Mouse (Mus musculus) adrenal gland, postnatal 10 days (tissue): ENCODE measurements around the gene Tpst2. TPM values are rescaled to one million over a fixed set of nuclear protein-coding genes. Genes with fewer than 3 reads are reported as not detected.

ENCODE experiments used
- DNase-seq: peaks from one replicate; pipeline ENCODE4 v3.0.0; 2021; ENCODE audit warnings: mixed read lengths
- total RNA-seq, 2 experiments: library from RNA; stranded (reverse); gene quantifications; 2 replicates each; pipeline ENCODE4 v1.2.3; 2021

Gene Tpst2
- total RNA-seq, 2 experiments from 2014 or later: 116 to 169 TPM

DNA sequence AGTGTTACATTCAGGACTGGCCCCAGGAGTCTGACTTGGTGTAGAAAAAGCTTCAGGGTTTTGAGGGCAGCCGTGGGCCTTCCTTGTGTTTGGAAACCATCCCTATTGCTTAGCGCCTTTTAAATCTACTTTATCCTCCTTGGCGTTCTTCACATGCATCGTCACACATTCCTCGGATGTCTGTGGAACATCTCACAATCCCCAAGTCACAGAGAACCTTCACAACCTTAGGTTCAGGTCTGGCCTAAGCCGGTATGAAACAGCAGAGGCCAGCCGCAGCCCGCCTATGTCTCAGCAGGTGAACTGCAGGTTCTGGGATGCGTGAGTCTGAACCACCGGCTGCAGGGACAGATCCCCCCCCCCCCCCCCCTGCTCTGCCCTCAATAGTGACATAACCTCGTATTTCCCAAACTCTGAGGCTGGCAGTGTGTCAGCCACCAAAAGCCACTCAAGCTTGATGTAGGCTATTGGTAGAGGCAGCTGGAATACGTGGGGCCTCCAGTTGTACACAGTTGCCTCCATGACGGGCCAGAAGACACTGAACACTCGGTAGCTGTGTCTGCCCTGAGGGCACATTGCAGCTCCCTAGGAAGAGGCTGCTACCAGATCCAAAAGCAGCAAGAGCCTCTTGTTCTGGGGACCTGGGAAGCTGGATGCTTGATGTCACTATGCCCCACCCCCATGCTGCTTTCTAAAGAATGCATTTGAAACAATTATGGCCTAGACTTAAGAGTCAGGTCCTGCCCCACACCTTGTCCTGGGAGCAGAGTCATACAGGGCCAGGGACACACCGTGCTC, 4.6 kb downstream of the Tpst2 start:
- peak; percentile 45 for DNase-seq

DNA sequence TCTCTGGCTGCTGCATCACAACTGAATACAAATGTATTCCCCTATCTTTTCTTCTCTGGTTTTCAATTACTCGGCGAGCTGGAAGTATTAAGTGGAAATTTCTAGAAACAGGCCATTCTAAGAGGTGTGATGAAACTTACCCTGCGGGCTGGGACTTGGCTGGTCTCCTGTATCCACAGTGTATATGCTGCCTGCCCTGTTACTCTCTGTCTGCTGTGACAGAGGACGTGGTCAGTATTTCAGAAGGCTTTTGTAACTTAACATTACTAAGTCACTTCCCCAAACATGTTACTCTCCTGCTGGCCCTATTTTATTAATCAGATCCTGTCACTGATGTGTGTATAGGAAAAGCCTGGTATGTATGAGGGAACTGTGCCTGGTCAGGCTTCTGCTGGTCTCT, 5.2 kb downstream of the Tpst2 start:
- DNase-seq: peak; percentile 30

- no peak for DNase-seq
Measured at GRCm38 (mm10) chr5:112282123-112282779, 5.8 kb downstream of the Tpst2 start.

DNA sequence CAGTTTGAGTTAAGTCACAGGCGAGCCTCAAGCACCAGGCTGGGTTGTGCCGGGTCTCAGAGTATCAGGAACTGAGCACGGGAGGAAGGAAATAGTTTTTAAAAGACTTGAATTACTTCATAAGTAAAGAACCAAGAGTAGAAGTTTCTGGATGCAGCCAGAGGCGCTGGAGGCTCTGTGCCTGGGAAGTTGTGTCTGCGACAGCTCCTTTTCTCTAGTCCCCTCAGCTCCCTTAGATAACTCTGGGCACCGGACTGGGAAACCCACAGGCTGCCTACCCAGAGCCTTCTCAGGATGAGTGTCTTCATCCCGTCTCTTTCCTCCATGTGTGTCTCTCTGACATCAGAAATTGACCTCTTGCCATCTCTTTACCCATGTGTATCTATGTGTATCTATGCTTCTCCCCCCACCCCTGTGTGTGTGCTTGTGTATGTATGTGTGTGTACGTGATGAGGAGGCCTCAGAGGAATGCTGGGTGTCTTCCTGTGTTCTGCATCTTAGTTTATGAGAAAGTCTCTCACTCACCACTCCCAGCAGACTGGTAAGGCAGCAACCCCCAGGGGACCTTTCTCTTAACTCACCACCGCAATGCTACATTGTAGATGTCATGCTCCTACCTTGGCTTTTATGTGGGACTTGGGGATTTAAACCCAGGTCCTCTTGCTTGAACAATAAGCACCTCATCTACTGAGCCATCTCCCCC, 6.4 kb downstream of the Tpst2 start:
- no peak for DNase-seq

DNA sequence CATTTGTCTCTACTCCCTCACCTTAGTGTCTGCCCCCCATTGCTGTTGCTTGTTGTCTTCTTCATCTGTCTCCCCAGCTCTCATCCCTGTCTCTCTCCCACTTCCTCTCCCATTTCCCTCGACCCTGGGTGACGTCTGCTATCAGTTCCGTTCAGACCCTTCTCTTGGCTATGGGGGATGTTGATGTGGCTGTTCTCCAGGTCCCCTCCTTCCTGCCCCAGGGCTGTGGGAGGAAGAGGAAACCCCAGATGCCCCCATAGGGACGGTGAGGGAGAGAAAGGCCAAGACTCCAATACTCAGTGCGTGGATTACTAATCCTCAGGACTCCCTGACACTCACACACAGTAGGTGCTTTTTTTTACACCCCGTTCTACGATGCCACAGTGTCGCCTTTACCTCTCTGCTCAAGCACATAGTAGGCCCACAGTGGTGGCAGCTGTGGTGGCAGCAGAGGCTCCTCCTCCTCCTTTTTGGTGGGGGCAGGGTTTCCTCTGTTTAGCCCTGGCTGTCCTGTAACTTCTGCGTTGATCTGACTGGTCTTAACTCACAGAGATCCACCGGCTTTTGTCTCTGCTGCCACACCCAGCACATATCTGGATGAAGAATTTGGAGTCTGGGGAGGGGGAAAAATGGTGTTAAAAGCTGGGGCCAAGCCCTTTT, 7.2 kb downstream of the Tpst2 start:
- no peak for DNase-seq

DNA sequence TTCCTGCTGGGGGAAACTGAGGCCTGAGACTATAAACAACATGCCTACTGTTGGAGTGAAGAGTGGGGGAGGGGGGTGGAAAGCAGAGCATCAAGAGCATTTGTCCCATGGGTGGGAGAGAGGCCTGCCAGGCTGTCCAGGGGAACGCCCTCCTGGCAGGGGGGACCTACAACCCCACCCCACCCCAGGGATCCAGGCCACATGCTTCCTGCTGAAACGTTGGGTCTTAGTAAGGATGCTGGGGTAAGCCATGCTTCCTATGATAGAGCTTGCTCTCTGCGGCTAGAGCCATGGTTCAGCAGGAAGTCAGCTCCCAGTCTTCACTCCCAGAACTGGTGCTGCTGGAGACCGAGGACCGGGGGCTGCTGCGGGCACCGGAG, 7.7 kb downstream of the Tpst2 start:
- DNase-seq: no peak

- DNase-seq: no peak
Measured at GRCm38 (mm10) chr5:112285548-112286085, 9.1 kb downstream of the Tpst2 start.

DNA sequence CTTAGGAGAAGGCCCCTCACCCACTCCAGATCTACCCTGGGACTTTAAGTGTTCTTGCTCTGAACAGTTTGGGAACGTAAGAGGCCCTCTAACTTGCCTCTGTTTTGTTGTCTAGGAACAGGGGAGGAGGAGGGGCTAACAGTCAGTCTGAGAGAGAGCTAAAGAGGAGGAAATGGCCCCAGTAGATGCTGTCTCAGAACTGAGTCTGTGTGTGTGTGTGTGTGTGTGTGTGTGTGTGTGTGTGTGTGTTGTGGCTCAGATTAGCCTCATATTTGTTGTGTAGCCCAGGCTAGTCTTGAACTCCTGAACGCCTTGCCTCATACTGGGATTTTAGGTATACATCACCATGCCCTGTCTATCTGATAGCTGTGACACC, 10.1 kb downstream of the Tpst2 start:
- DNase-seq: no peak

- DNase-seq: no peak
Measured at GRCm38 (mm10) chr5:112286984-112287641, 10.6 kb downstream of the Tpst2 start.

DNA sequence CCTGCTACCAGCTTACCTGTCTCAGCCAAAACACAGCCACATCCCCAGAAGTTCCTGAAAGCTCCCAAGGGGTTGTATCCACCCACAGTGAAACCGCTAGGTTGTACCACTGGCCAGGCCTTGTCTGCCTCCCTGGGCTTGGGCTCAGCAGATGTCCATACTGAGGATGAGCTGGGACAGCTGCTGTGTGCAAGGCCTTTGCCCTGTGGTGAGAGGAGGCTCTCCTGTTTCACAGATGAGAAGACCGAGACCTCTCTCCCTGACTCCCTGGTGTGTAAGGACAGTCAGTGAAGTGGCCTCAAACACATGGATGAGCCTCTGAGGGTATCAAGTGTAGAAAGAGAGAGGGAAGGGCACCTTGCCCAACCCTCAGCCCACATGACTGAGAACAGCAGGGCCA, 11.2 kb downstream of the Tpst2 start:
- DNase-seq: no peak

- no peak for DNase-seq
Measured at GRCm38 (mm10) chr5:112288193-112289141, 12.0 kb downstream of the Tpst2 start.

- DNase-seq: peak; percentile 81
Measured at GRCm38 (mm10) chr5:112289236-112289635, 12.7 kb downstream of the Tpst2 start.

DNA sequence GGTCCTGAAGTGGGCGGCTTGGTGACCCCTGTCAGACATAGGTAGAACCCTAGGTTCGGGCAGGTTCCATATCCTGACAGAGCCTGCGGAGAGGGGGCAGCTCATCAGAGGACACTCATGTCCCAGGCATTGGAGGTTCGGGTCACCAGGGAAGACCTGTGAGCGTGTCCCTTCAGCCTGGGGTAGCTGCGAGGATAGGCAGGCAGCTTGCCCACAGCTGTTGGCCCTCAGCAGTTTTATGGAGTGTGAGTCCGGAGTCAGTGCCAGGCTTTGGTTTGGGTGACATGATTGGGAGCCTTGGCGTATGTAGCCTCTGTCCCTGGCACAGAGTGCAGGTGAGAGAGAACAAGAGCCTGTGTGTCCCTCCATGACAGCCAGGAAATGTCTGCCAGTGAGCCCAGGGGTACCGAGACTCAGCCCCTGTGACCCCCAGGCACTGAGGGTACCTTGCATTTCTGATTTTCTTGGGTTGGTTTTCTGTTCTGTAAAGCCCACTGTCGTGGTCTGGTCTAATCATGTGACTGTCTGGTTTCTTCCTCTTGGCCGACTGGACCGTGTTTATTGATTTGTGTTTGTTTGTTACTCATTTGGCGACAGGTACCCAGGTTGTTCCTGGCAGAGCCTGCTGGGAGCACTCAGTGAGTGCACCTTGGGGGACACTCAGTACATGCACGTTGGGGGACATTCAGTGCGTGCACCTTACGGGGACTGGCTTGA, 13.5 kb downstream of the Tpst2 start:
- peak; percentile 78 for DNase-seq

GRCm38 (mm10) chr5:112290536-112290880, 14.0 kb downstream of the Tpst2 start:
- DNase-seq: no peak

DNA sequence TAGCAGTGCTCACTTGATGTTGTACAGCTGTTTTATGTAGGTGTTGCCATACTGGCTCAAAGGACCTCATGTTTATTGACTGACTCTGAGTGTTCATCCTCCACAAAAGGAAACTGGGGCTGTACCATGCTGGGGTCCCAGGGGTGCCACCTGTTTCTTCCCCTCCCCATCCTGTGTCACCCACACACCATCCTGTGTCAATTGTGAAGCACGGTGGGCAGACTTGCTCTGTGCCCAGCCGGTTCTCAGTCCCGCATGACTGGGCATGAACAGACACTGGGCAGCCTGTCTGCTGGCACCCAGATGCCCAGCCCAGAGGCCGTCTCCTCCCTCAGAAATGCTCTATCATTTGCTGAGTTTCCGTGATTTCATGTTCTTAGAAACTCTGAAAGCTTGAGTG, 15.4 kb downstream of the Tpst2 start:
- DNase-seq: no peak

GRCm38 (mm10) chr5:112292343-112292980, 16.0 kb downstream of the Tpst2 start:
- DNase-seq: peak; percentile 73

DNA sequence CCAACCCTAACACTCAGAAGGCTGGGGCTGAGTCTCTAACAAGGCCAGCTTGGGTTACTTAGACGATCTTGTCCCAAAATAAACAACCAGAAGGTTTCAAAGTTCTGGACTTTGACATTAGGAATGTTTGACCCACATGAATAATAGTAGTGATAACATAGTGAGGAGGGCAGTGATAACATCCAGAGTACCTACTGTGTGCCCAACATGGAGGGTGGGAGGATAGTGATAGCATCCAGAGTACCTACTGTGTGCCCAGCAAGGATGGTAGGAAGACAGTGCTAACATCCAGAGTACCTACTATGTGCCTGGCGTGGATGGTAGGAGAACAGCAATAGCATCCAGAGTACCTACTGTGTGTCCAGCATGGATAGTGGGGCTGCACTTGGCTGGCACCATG, 17.3 kb downstream of the Tpst2 start:
- no peak for DNase-seq

DNA sequence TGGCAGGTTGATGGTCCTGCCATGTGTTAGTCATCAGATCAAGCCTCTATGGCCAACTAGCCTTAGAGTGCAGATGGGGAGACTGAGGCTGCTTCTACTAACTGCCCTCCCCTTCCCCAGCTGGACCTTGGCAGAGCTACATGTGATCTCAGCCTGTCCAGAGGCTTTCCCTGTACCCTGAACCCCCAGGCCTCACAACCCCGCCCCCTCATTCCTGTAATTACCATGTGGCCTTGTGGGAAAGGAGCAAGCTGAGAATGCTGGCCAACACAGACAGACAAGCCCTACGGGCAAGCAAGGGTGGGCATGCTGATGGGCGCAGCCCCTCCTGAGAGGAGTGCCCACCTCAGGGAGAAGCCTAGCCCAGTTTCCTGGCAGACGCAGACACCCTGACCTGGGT, 18.2 kb downstream of the Tpst2 start:
- no peak for DNase-seq

GRCm38 (mm10) chr5:112295162-112295561, 18.7 kb downstream of the Tpst2 start:
- DNase-seq: no peak

- DNase-seq: no peak
Measured at GRCm38 (mm10) chr5:112295564-112295963, 19.1 kb downstream of the Tpst2 start.
